Mouse (Mus musculus): ENCODE measurements around the gene Fat4. TPM values are rescaled to one million over a fixed set of nuclear protein-coding genes. Genes with fewer than 3 reads are reported as not detected.

Gene Fat4
- polyA plus RNA-seq, 1 experiment from 2014 or later: 18.2 TPM

DNA sequence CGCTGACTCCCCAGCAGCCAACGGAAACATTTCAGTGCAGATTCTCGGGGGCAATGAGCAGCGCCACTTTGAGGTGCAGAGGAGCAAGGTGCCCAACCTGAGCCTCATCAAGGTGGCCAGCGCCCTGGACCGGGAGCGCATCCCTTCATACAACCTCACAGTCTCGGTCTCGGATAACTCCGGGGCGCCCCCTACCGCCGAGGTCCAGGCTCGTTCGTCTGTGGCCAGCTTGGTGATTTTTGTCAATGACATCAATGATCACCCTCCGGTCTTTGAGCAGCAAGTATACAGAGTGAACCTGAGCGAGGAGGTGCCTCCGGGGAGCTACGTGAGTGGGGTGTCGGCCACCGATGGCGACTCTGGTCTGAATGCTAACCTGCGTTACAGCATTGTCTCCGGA, 1.4 kb downstream of the Fat4 start:
- no peak; the same call in 1 of the 2 replicates for ATAC-seq (ENCODE audit: low FRiP score)
- WGBS: 12% methylated on average over 24 of the region's 24 CpGs
- Histone ChIP-seq H3K27ac (peak overlapping the region; percentile 93), H3K9ac (peak overlapping the region; percentile 79), H3K36me3 (replicated peaks; ENCODE audit: control insufficient read depth, insufficient read depth) (peaks cover 28% of the 10 kb centered on the region), H3K9me3 (ENCODE audit: control insufficient read depth, low read length) (no peaks in the 10 kb centered on the region), H3K4me2 (replicated peaks) (peak overlapping the region; percentile 87), H3K4me1 (replicated peaks; ENCODE audit: control insufficient read depth, insufficient read depth, low read length) (peaks cover 45% of the 10 kb centered on the region), H3K27me3 (ENCODE audit: control insufficient read depth, insufficient read depth, low read length) (no peaks in the 10 kb centered on the region), H3K4me3 (replicated peaks; ENCODE audit: low read length) (peak overlapping the region; percentile 77)
- DNase-seq (ENCODE audit: low spot score): peak; percentile 74

DNA sequence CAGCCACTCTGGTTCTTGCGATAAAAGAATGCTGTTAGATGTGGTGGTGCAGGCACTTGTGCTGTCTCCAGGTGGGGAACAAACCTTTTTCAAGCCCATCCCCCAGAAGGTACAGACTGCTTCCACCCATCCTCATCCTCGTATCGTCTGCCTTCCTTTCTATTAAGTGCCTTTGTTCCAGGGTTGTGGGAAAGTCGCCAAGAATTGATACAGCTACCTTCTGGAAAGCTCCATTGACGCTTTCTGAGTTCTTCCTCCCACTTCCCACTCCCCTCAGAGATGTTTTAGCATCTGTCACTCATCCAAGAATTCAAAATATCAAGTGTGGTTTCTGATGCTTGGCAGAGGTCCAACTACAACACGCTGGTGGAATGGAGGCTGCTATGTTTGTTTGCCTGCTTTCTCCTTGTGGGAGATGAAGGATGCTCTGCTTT, 6.1 kb downstream of the Fat4 start:
- Histone ChIP-seq H3K9me3 (ENCODE audit: control insufficient read depth, low read length) (no peaks in the 10 kb centered on the region), H3K4me3 (replicated peaks; ENCODE audit: low read length) (peak overlapping the region; percentile 77), H3K27ac (peak overlapping the region; percentile 85), H3K4me2 (replicated peaks) (peak overlapping the region; percentile 87), H3K36me3 (replicated peaks; ENCODE audit: control insufficient read depth, insufficient read depth) (peaks cover 32% of the 10 kb centered on the region), H3K9ac (peak overlapping the region; percentile 63), H3K27me3 (ENCODE audit: control insufficient read depth, insufficient read depth, low read length) (no peaks in the 10 kb centered on the region), H3K4me1 (replicated peaks; ENCODE audit: control insufficient read depth, insufficient read depth, low read length) (peaks cover 59% of the 10 kb centered on the region)
- DNase-seq (ENCODE audit: low spot score) (peak; percentile 52), ATAC-seq (ENCODE audit: low FRiP score) (peak; percentile 36)
- WGBS: 13% methylated on average over 6 of the region's 6 CpGs

DNA sequence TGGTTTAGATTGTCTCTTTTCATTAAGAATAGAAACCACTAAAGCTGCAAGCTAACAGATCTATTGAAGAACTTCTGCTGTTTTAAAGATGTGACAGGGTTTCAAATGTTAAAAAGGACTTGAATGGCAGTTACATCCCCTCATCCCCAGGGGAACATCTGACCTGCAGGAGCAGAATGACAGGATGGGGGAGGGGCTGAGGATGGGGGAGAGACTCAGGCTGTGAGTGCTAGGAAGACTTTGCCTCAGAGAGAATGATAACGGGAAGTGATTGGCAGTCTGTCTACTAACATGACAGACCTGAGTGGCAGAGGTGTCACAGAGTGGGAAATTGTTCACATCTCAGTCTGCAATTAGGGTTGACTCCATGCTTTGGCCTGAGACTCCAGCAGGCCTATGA, 14.1 kb downstream of the Fat4 start:
- Histone ChIP-seq H3K4me3 (replicated peaks; ENCODE audit: low read length) (no peak overlapping the region), H3K36me3 (replicated peaks; ENCODE audit: control insufficient read depth, insufficient read depth) (no peaks in the 10 kb centered on the region; the same call in 1 of the 2 replicates), H3K9ac (no peak overlapping the region), H3K9me3 (ENCODE audit: control insufficient read depth, low read length) (no peaks in the 10 kb centered on the region), H3K4me2 (replicated peaks) (no peak overlapping the region), H3K4me1 (replicated peaks; ENCODE audit: control insufficient read depth, insufficient read depth, low read length) (0 out of 2 replicates have a peak, but pooled peaks cover 4% of the 10 kb centered on the region), H3K27ac (no peak overlapping the region), H3K27me3 (ENCODE audit: control insufficient read depth, insufficient read depth, low read length) (no peaks in the 10 kb centered on the region)
- no peak for ATAC-seq (ENCODE audit: low FRiP score)
- 19% methylated on average over 1 of the region's 1 CpGs for WGBS
- DNase-seq (ENCODE audit: low spot score): no peak

DNA sequence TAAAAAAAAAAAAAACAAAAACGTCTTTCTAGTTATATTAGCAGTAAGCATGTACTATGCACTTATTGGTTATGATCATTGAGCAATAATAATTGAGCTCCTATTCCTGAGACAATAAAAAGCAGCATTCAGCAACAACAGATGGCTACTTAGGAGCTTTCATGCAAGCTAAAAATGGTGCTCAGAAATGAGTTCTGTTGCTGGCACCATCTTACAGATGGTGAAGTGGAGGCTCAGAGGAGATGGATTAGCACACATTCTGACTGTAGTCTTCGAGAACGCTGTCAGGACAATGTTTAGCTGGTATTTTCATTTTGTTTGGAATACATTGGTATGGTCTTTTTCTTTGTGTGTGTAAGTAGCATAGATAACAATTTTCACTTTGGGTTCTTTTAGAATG, 20.1 kb downstream of the Fat4 start:
- no peaks in the 10 kb centered on the region for H3K27me3 ChIP-seq (ENCODE audit: control insufficient read depth, insufficient read depth, low read length)
- no peak overlapping the region for H3K27ac ChIP-seq
- DNase-seq (ENCODE audit: low spot score): no peak
- 58% methylated on average over 3 of the region's 3 CpGs for WGBS
- H3K4me3 ChIP-seq (replicated peaks; ENCODE audit: low read length): no peak overlapping the region
- H3K9me3 ChIP-seq (ENCODE audit: control insufficient read depth, low read length): no peaks in the 10 kb centered on the region
- no peak overlapping the region for H3K9ac ChIP-seq
- H3K4me2 ChIP-seq (replicated peaks): no peak overlapping the region
- H3K4me1 ChIP-seq (replicated peaks; ENCODE audit: control insufficient read depth, insufficient read depth, low read length): peaks cover 17% of the 10 kb centered on the region
- no peak for ATAC-seq (ENCODE audit: low FRiP score)
- no peaks in the 10 kb centered on the region for H3K36me3 ChIP-seq (replicated peaks; ENCODE audit: control insufficient read depth, insufficient read depth)

DNA sequence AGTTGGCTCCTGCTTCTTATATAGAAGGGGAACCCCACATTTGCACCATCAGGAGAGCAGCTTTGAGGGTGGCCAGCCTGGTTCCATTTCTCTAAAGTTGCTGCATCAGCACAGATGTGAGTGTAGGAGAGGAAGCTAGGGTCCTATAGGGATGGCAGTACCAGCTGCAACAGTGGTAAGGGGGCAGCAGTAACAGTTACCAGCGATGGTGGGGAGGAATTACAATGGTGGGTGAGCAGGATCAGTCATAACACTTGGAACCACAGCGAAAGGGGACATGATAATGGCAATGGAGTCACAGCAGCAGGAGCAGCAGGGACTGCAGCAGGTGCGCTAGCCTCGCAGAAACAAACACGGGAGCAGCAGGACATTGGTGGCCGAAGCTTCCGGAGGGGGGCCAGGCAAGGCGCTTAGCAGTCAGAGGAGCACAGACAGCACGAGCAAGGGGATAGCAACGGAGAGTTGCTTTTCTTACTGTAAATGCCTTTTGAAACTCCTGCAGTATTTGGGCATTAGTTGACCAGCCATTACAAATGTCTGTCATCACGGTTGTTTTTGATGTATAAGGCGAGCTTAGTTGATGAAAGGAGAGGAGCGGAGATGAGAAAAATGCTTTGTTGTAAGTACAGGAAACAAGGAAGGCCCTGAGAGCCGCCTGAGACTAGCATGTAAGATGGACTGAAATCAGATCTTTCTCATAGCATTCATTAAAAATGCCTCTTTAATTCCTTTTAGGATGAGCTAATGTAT, 21.1 kb downstream of the Fat4 start:
- peak overlapping the region; percentile 9 for H3K4me3 ChIP-seq (replicated peaks; ENCODE audit: low read length)
- whole genome bisulfite sequencing: 14% methylated on average over 14 of the region's 14 CpGs
- peak overlapping the region; percentile 73 for H3K27ac ChIP-seq
- H3K36me3 ChIP-seq (replicated peaks; ENCODE audit: control insufficient read depth, insufficient read depth): no peaks in the 10 kb centered on the region
- peak overlapping the region; percentile 47 for H3K9ac ChIP-seq
- ATAC-seq (ENCODE audit: low FRiP score): peak; percentile 59; the same call in 1 of the 2 replicates
- DNase-seq (ENCODE audit: low spot score): no peak
- no peaks in the 10 kb centered on the region for H3K27me3 ChIP-seq (ENCODE audit: control insufficient read depth, insufficient read depth, low read length)
- no peaks in the 10 kb centered on the region for H3K9me3 ChIP-seq (ENCODE audit: control insufficient read depth, low read length)
- H3K4me2 ChIP-seq (replicated peaks): peak overlapping the region; percentile 49
- peaks cover 17% of the 10 kb centered on the region for H3K4me1 ChIP-seq (replicated peaks; ENCODE audit: control insufficient read depth, insufficient read depth, low read length)

DNA sequence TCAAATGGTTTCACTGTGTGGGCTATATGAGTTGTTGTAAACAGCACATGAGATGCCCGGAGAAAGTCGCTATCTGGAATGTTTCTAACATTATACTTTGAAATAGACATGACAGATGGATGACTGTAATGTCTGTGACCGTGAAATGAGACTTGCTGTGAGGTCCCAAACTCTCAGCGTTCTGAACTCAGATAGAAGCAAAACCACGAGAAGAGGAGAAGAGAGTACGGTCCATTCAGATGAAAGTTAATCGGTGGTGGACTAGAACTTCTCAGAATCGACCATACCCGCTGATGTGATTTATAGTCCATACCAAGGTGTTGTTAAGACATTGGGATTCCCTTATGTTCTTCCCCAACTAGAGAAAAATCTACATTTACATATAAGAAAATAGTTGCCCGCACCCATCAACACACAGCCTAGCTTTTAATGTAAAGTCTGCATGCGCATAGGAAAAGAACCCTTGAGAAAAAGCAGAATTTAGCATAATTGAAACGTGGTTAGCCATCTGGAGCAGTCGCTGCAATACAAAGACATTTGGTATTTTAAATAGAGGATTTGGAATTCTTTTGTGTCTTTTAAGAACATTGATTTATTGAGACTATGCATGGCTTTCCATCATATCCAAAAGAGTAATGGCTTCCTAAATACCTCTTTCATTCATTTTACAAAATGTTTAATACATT, 21.8 kb downstream of the Fat4 start:
- peak overlapping the region; percentile 49 for H3K4me2 ChIP-seq (replicated peaks)
- no peak for ATAC-seq (ENCODE audit: low FRiP score)
- no peaks in the 10 kb centered on the region for H3K9me3 ChIP-seq (ENCODE audit: control insufficient read depth, low read length)
- H3K36me3 ChIP-seq (replicated peaks; ENCODE audit: control insufficient read depth, insufficient read depth): no peaks in the 10 kb centered on the region
- H3K4me1 ChIP-seq (replicated peaks; ENCODE audit: control insufficient read depth, insufficient read depth, low read length): peaks cover 22% of the 10 kb centered on the region
- no peaks in the 10 kb centered on the region for H3K27me3 ChIP-seq (ENCODE audit: control insufficient read depth, insufficient read depth, low read length)
- no peak overlapping the region for H3K27ac ChIP-seq
- peak overlapping the region; percentile 47; the same call in 1 of the 2 replicates for H3K9ac ChIP-seq
- 0 out of 2 replicates have a peak overlapping the region, but pooled peaks have one; percentile 9 for H3K4me3 ChIP-seq (replicated peaks; ENCODE audit: low read length)
- whole genome bisulfite sequencing: 19% methylated on average over 13 of the region's 13 CpGs
- no peak for DNase-seq (ENCODE audit: low spot score)

DNA sequence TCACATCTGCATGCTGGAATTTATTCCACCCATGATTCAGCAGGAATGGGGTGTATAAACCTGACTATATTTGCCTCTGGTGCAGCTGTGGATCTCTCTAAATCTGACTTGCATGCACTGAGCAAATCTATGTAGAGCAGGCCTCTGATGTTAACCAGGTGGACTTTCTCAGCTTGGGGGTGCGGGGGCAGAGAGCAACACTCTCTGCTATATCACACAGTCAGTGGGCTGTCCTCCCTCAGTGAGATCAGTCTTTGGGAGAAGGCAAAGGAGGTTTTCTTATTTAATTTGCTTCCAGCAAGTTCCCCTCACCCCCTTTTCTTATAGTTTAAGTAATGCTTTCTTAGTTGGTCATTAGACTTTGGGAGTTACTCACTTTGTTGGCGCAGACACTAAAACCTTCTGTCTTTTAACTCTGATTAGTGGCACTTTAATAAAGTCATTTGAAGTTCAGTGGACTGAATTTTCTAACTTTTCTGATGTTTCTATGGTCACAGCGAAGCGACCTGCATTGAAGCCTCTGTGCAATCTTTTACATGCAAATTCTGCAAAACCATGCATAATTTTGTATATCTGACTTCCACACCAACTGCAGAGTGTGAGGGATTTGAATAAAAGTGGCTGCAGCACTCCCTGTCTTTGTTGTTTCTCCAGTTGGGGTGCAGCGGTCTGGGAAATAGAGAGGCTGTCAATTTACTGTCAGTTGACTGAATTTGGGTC, 26.2 kb downstream of the Fat4 start:
- no peak overlapping the region for H3K9ac ChIP-seq
- H3K27me3 ChIP-seq (ENCODE audit: control insufficient read depth, insufficient read depth, low read length): no peaks in the 10 kb centered on the region
- 0 out of 2 replicates have a peak overlapping the region, but pooled peaks have one; percentile 17 for H3K4me2 ChIP-seq (replicated peaks)
- DNase-seq (ENCODE audit: low spot score): no peak
- H3K27ac ChIP-seq: 0 out of 2 replicates have a peak overlapping the region, but pooled peaks have one; percentile 27
- no peak overlapping the region for H3K4me3 ChIP-seq (replicated peaks; ENCODE audit: low read length)
- peak; percentile 52; the same call in 1 of the 2 replicates for ATAC-seq (ENCODE audit: low FRiP score)
- peaks cover 22% of the 10 kb centered on the region for H3K4me1 ChIP-seq (replicated peaks; ENCODE audit: control insufficient read depth, insufficient read depth, low read length)
- 17% methylated on average over 5 of the region's 5 CpGs for WGBS
- no peaks in the 10 kb centered on the region for H3K9me3 ChIP-seq (ENCODE audit: control insufficient read depth, low read length)
- no peaks in the 10 kb centered on the region; the same call in 1 of the 2 replicates for H3K36me3 ChIP-seq (replicated peaks; ENCODE audit: control insufficient read depth, insufficient read depth)

DNA sequence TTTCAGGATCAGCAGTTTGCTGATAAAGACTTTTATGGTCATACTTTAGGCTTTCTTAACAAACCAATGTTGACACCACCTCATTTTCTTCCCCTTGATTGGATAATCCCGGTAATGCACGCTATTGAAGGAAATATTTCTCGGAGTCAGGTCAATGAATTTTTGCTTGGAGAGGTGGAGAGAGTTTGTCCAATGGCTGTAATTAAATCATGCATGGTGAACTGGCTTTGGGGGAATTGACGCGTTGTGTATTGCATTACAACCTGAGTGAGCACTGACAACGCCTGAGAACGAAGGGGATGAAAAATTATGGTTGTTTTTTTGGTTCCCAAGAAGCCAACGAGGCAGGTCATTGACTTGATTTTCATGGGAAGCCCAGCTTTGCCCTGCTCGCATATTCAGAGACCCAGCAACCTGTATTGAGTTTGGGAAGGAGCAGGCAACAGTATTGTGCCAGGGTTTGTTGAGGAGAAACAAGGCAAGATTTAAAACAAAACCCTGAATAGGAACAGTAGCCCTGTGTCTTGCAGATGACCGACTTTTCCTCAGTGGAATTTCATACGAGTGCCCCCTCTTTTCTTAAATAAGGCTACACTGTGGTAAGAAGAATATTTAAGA, 26.9 kb downstream of the Fat4 start:
- no peaks in the 10 kb centered on the region for H3K9me3 ChIP-seq (ENCODE audit: control insufficient read depth, low read length)
- H3K27me3 ChIP-seq (ENCODE audit: control insufficient read depth, insufficient read depth, low read length): no peaks in the 10 kb centered on the region
- peak overlapping the region; percentile 27; the same call in 1 of the 2 replicates for H3K27ac ChIP-seq
- no peak overlapping the region for H3K9ac ChIP-seq
- H3K4me1 ChIP-seq (replicated peaks; ENCODE audit: control insufficient read depth, insufficient read depth, low read length): peaks cover 15% of the 10 kb centered on the region
- no peaks in the 10 kb centered on the region; the same call in 1 of the 2 replicates for H3K36me3 ChIP-seq (replicated peaks; ENCODE audit: control insufficient read depth, insufficient read depth)
- no peak for DNase-seq (ENCODE audit: low spot score)
- WGBS: 23% methylated on average over 11 of the region's 11 CpGs
- H3K4me3 ChIP-seq (replicated peaks; ENCODE audit: low read length): no peak overlapping the region
- peak; percentile 42; the same call in 1 of the 2 replicates for ATAC-seq (ENCODE audit: low FRiP score)
- H3K4me2 ChIP-seq (replicated peaks): 0 out of 2 replicates have a peak overlapping the region, but pooled peaks have one; percentile 17
